Mouse (Mus musculus): ENCODE data around the gene Klhl35. TPM values are rescaled to one million over a fixed set of nuclear protein-coding genes. Genes with fewer than 3 reads are reported as not detected.

Gene Klhl35
- total RNA-seq, 4 experiments from 2014 or later, result not detected

DNA sequence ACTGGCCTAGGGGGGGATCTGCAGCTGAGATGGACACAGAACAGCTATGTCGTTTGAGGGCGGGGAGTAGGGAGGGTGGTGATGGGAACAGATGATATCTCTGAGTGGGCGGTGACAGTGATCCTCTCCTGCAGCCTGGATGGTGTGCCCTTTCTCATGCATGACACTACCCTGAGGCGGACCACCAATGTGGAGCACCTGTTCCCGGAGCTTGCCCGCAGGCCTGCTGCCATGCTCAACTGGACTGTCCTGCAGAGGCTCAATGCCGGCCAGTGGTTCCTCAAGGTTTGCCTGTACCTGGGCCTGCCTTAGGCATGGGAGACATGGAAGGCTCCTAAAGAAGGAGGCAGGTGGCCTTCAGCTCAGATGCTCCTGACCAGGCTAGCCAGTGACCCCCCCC, 12.9 kb upstream of the Klhl35 start:
- no peak for DNase-seq (ENCODE audit: low spot score)

GRCm38 (mm10) chr7:99454044-99454443, 11.8 kb upstream of the Klhl35 start:
- DNase-seq (ENCODE audit: low spot score), result no peak

DNA sequence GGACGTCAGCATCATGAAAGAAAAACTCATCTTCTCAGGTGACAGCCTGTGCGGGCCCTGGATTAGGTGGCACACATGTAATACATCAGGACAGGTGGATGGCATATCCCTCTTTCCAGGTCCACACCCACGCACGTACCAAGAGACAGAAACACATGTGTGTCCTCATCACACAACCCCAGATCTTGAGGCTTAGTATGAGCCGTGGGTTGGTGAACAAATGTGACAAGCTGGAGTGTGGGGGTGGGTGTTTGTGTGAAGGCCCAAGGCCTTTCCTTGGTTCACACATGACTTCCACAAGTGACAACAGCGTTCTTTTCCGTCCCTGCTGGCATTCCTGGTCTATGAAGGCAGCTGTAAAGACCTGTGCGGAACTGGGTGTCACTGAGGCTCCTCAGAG, 7.0 kb upstream of the Klhl35 start:
- DNase-seq (ENCODE audit: low spot score), result no peak

DNA sequence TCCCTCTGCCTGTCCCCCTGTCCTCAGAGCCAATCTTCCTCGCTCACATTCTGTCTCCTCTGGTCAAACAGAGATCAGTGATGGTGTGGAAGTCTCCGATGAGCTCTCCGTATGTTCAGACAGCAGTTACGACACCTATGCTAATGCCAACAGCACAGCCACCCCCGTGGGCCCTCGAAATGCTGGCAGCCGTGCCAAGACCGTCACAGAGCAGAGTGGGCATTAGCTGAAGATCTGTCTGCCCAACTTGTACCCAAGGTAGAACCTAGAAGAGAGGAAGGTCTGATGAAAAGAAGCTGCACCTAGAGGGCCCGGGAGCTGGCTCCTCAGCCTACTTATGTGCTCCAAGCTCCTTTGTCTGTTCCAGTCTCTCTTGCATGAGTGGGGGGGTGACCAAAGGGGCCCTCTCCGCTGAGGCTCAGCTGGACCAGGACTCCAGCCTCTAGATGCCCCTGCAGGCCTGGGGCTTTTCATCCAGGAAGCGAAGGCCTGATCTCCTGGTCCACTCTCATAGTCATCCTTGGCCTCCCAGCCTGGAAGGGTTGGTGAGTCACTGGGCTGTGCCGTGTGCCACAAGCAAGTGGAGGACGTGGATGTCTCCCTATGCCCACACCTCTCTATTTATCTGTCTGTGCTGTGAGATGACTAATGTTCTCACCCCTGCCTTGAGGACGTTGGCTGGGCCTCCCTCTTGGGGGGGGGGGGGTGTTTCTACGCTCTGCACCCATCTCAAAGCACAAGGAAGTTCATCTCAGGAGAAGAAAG, 5.7 kb upstream of the Klhl35 start:
- no peak for DNase-seq (ENCODE audit: low spot score)

- DNase-seq (ENCODE audit: low spot score), result no peak
Measured at GRCm38 (mm10) chr7:99463120-99463519, 2.7 kb upstream of the Klhl35 start.

DNA sequence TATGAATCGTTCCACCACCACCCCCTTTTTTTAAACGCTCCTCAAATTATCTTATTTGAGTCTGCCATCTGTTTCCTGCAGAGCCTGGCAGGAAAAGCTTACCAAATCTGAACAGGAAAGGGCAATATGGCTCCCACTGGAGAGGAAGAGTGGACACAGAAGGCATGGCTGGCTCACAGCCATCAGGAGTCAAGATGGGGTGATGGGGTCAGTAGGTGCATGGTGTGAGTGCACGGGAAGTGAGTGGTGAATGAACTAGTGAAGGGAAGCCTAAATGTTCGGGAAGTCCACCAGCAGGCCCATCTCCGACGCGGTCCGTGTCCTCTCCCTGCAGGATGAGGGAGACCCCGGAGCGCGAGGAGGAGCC, 2.1 kb downstream of the Klhl35 start:
- no peak for DNase-seq (ENCODE audit: low spot score)

DNA sequence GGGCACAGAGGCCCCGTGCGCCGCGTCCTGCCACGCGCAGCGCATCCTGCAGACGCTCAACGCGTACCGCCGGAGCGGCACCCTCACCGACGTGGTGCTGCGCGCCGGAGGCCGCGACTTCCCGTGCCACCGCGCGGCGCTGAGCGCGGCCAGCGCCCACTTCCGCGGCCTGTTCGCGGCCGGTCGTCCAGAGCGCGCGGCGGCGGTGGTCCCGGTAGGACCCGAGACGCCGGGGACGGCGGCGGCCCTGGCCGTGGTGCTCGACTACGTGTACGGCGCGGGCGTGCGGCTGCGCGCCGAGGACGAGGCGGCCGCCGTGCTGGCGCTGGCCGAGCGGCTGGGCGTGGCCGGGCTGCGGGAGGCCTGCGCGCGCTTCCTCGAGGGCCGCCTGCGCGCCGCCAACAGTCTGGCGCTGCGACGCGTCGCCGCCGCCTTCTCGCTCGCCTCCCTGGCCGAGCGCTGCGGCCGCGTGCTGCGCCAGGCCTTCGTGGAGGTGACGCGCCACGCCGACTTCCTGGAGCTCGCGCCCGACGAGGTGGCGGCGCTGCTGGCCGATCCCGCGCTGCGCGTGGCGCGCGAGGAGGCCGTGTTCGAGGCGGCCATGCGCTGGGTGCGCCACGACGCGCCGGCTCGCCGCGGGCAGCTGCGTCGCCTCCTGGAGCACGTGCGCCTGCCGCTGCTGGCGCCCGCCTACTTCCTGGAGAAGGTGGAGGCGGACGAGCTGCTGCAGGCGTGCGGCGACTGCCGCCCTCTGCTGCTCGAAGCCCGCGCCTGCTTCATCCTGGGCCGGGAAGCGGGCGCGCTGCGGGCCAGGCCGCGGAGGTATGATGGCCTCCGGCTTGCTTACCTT, 2.7 kb downstream of the Klhl35 start:
- no peak for DNase-seq (ENCODE audit: low spot score)

- DNase-seq (ENCODE audit: low spot score), result no peak
Measured at GRCm38 (mm10) chr7:99469680-99470405, 4.0 kb downstream of the Klhl35 start.

DNA sequence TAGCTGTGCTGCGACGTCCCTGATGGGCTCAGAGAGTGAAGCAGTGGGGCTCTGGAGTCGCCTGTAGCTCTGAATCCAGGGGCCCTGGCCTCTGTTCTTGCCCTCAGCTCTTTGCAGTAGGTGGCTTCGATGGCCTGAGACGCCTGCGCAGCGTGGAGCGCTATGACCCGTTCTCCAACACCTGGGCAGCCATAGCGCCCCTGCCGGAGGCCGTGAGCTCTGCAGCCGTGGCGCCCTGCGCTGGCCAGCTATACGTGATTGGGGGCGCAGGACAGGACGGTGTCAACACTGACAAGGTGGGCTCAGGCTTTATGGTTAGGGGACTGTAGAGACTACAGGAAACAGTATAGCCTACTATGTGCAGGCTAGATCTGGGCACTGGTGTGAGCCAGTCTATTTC, 5.8 kb downstream of the Klhl35 start:
- no peak for DNase-seq (ENCODE audit: low spot score)

GRCm38 (mm10) chr7:99473638-99474407, 8.0 kb downstream of the Klhl35 start:
- no peak for DNase-seq (ENCODE audit: low spot score)

- DNase-seq (ENCODE audit: low spot score), result no peak
Measured at GRCm38 (mm10) chr7:99474836-99475561, 9.2 kb downstream of the Klhl35 start.

GRCm38 (mm10) chr7:99475562-99475911, 9.7 kb downstream of the Klhl35 start:
- DNase-seq (ENCODE audit: low spot score), result no peak

DNA sequence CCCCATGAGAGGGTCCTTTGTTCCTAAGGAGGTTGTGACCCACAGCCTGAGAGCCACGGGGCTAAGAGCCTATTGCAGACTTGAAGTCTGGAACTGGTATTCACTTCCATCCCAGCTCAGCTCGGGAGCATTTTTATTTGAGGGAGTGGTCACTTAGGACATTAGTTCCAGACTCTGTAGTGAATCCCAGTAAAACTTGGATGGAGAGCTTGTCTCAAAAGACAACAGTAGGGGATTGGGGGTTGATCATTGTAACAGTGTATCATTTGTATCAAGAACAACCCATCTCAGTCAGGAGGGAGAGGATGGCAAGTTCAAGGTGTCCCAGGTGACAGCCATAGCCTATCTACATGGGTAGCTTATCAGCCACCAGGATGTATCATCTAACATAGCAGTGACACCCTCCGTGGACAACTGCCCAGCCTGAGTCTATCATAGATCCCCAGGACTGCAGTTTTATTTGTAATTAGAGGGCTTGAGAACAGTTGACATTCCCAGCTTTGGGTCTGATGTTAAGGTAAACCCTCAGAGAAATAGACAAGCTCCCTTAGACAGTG, 10.8 kb downstream of the Klhl35 start:
- DNase-seq (ENCODE audit: low spot score), result no peak

- no peak for DNase-seq (ENCODE audit: low spot score)
Measured at GRCm38 (mm10) chr7:99477235-99477634, 11.4 kb downstream of the Klhl35 start.

DNA sequence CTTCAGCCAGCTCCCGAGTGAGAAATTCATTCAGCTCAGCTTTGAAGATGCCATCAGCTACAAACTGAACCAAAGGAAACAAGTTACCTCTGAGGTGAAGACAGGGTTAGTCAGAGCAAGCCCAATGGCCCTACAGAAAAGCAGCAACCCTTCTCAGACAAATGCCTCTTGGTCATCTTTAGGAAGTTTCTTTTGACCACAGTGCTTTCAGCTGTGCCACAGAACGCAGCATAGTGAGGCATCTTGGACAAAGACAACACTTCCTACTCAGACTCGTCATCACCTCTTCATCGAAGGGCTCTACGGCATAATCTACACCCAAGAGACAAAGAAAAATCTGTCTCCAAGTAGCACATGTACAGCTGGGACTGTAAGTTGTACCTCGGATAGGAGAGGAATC, 16.8 kb downstream of the Klhl35 start:
- DNase-seq (ENCODE audit: low spot score), result no peak

DNA sequence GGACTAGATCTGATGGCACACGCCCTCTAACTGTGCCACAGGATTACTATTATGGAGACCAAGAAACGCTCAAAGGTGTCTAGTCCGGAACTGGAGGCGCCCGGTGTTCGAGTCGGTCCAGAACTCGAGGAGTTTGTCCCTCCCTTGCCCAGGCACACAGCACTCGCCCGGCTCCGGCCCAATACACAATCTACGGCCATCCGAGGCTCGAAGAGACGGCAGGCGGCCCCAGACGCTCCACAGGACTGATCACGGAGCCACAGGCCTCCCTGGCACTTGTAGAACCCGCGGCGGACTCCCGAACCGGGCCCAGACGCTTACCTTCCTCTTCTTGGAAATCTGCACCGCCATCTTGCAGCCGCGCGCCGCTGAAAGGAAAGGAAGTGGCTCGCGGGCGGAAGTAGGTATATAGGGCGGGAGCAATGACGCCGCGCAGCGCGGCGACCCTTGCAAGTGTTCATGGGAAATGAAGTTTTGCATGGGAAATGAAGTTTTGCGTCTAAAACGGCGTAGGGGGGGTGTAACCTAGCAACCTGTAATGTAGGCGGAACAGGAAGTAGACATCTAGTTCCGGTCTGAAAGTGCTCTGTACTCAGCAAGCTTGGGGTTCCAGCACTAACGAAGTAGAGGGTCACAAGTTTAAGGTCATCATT, 17.6 kb downstream of the Klhl35 start, which contains the start of gene Rps3:
Gene Rps3 (minus strand): TSS at position 468 of the 653 bp plus-strand sequence.
- DNase-seq (ENCODE audit: low spot score), result peak; percentile 96

- no peak for DNase-seq (ENCODE audit: low spot score)
Measured at GRCm38 (mm10) chr7:99483924-99484319, 18.1 kb downstream of the Klhl35 start.

DNA sequence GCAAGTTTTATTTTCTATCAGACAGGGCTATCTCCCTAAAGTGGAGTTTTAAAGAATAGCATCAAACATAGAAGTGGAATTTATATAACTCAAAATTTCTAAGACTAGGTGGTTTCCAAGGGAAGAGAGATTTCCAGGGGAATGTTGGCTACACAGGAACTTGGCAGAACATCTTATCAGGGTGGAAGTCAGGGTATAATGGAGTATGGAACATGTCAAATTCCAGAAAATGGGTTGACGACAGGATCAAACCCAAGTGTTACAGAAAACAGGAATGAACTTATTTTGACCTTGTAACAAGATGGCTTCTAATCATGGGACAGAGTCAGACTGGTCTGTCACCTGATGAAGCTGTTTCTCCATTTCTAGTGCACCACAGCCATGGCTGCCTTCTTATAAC, 18.9 kb downstream of the Klhl35 start:
- DNase-seq (ENCODE audit: low spot score), result no peak

GRCm38 (mm10) chr7:99489708-99490107, 23.9 kb downstream of the Klhl35 start:
- no peak for DNase-seq (ENCODE audit: low spot score)

DNA sequence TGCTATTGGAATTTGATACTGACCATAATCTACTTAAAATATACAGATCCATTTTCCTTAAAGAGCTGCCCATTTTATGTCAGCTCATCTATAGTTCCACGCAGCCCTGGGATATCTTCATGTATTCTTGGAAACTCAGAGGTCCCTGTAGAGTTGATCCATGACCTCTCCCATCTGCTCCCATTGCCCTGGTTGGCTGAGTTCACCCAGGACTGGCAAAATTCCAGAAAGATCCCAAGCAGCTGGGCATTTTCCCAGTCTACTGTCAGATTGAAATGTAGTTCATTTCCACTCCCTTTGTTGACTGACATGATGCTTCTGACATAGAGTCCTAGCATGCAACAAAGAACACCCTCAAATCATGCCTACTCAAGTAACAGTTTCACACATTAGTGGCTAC, 33.3 kb downstream of the Klhl35 start:
- DNase-seq (ENCODE audit: low spot score), result no peak
